ENCODE assay signal across 8 mouse cellular contexts in the genomic region with DNA sequence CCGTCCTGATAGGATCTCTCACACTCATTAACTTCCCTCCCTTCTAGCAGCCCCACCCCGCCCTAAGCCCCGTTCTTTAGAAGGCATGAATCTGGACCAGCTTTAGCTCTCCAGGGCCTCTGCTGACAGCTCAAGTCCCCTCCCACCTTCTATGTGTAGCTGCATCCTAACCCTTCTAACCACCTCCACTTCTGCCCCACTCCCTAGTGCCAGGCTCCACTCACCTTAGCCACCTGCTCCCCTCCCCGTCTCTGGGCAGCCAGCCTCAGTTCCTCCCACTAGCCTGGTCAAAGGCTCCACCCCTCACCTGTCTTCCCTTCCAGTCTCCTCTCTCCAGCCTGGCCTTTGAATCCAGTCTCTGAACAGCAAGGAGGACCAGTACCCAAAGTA. TPM values are rescaled to one million over a fixed set of nuclear protein-coding genes. Genes with fewer than 3 reads are reported as not detected.
A peak's percentile ranks its signal among the peaks of the same experiment; 100 is the strongest.
DNase-seq lines count a peak whose midpoint lies in the region; ATAC-seq and TF ChIP-seq lines count a peak whose summit lies in the region.

No protein-coding gene starts in this region.

- 0 out of 2 replicates have a peak overlapping the region, but pooled peaks have one; percentile 13 for H3K9ac ChIP-seq in forebrain, embryonic 14.5 days (ENCODE audit: low read length)
- no peak overlapping the region for H3K9ac ChIP-seq in forebrain, postnatal 0 days
- H3K9ac ChIP-seq in kidney, embryonic 15.5 days, result 0 out of 2 replicates have a peak overlapping the region, but pooled peaks have one; percentile 83

- H3K36me3 ChIP-seq in forebrain, embryonic 14.5 days (ENCODE audit: control insufficient read depth, insufficient read depth, low read length), result peaks cover 43% of the 10 kb centered on the region
- H3K36me3 ChIP-seq in forebrain, postnatal 0 days (ENCODE audit: insufficient read depth), result peaks cover 36% of the 10 kb centered on the region
- peaks cover 46% of the 10 kb centered on the region for H3K36me3 ChIP-seq in megakaryocyte, embryonic 14.5 days (replicated peaks; ENCODE audit: low read length)
- H3K36me3 ChIP-seq in kidney, embryonic 15.5 days, result peaks cover 39% of the 10 kb centered on the region
- 0 out of 2 replicates have a peak, but pooled peaks cover 2% of the 10 kb centered on the region for H3K36me3 ChIP-seq in splenic B cell, adult 2 months (ENCODE audit: control insufficient read depth, insufficient read depth, low read length, poor library complexity, severe bottlenecking)

- ATAC-seq in forebrain, embryonic 14.5 days, result no peak
- no peak for ATAC-seq in forebrain, postnatal 0 days
- no peak for ATAC-seq in megakaryocyte, adult 5-6 weeks (ENCODE audit: poor library complexity, severe bottlenecking)
- ATAC-seq in kidney, embryonic 15.5 days (replicated peaks; ENCODE audit: low FRiP score), result no peak
- no peak for ATAC-seq in erythroid progenitor cell, adult 5-6 weeks (replicated peaks; ENCODE audit: low FRiP score, poor library complexity, severe bottlenecking)

- H3K4me3 ChIP-seq in forebrain, embryonic 14.5 days (ENCODE audit: low read depth, low read length), result no peak overlapping the region
- no peak overlapping the region for H3K4me3 ChIP-seq in forebrain, postnatal 0 days (ENCODE audit: low read depth, low read length)
- peak overlapping the region; percentile 98 for H3K4me3 ChIP-seq in megakaryocyte, embryonic 14.5 days (replicated peaks)
- H3K4me3 ChIP-seq in kidney, embryonic 15.5 days (replicated peaks), result peak overlapping the region; percentile 92; the same call in 1 of the 2 replicates

- H3K9me3 ChIP-seq in forebrain, embryonic 14.5 days (replicated peaks; ENCODE audit: control insufficient read depth, low read length), result no peaks in the 10 kb centered on the region
- no peaks in the 10 kb centered on the region for H3K9me3 ChIP-seq in forebrain, postnatal 0 days (ENCODE audit: low read length)
- no peaks in the 10 kb centered on the region for H3K9me3 ChIP-seq in megakaryocyte, embryonic 14.5 days
- H3K9me3 ChIP-seq in kidney, embryonic 15.5 days (replicated peaks), result no peaks in the 10 kb centered on the region

- WGBS in forebrain, embryonic 14.5 days, result 73% methylated on average over 4 of the region's 4 CpGs
- 80% methylated on average over 4 of the region's 4 CpGs for WGBS in forebrain, postnatal 0 days
- 52% methylated on average over 4 of the region's 4 CpGs for WGBS in kidney, embryonic 15.5 days

- no peak for TF ChIP-seq CTCF in forebrain, postnatal 0 days (IDR thresholded peaks at IDR 0.05; ENCODE audit: low read depth)

- H3K27me3 ChIP-seq in forebrain, embryonic 14.5 days (replicated peaks; ENCODE audit: control insufficient read depth, insufficient read depth, low read length), result no peaks in the 10 kb centered on the region
- no peaks in the 10 kb centered on the region for H3K27me3 ChIP-seq in forebrain, postnatal 0 days (ENCODE audit: insufficient read depth, low read length)
- H3K27me3 ChIP-seq in megakaryocyte, embryonic 14.5 days (replicated peaks), result no peaks in the 10 kb centered on the region
- no peaks in the 10 kb centered on the region for H3K27me3 ChIP-seq in kidney, embryonic 15.5 days
- no peaks in the 10 kb centered on the region for H3K27me3 ChIP-seq in splenic B cell, adult 2 months (ENCODE audit: control insufficient read depth, insufficient read depth, low read length, poor library complexity, severe bottlenecking)

- no peak for DNase-seq in forebrain, embryonic 14.5 days (ENCODE audit: low spot score)
- no peak for DNase-seq in forebrain, postnatal 0 days
- peak; percentile 12 for DNase-seq in splenic B cell, adult 2 months (ENCODE audit: low read depth, low spot score)
- DNase-seq in layer of hippocampus, postnatal 14 days (ENCODE audit: low spot score in 2 of 2), result no peak

- no peak overlapping the region for H3K4me2 ChIP-seq in forebrain, embryonic 14.5 days (ENCODE audit: low read length)
- H3K4me2 ChIP-seq in forebrain, postnatal 0 days (ENCODE audit: low read depth), result no peak overlapping the region
- peak overlapping the region; percentile 76 for H3K4me2 ChIP-seq in kidney, embryonic 15.5 days

- H3K4me1 ChIP-seq in forebrain, embryonic 14.5 days (ENCODE audit: control insufficient read depth, insufficient read depth, low read length), result peaks cover 13% of the 10 kb centered on the region
- H3K4me1 ChIP-seq in forebrain, postnatal 0 days (ENCODE audit: insufficient read depth), result peaks cover 11% of the 10 kb centered on the region; the same call in 1 of the 2 replicates
- H3K4me1 ChIP-seq in megakaryocyte, embryonic 14.5 days, result peaks cover 76% of the 10 kb centered on the region
- peaks cover 41% of the 10 kb centered on the region for H3K4me1 ChIP-seq in kidney, embryonic 15.5 days

- no peak overlapping the region for H3K27ac ChIP-seq in forebrain, embryonic 14.5 days (ENCODE audit: low read depth, low read length)
- no peak overlapping the region for H3K27ac ChIP-seq in forebrain, postnatal 0 days (ENCODE audit: low read depth, low read length)
- H3K27ac ChIP-seq in kidney, embryonic 15.5 days, result peak overlapping the region; percentile 83

RNA-seq across cellular contexts. Expression of gene Ppp5c, which starts 2.2 kb away (rescaled TPM):
- 112 and 115 TPM in 2 replicates for polyA plus RNA-seq in forebrain, embryonic 14.5 days (2014; fragmentation: Nextera tagmentation; extraction: Ambion mirVana)
- 56.6 and 65.7 TPM in 2 replicates for total RNA-seq in forebrain, postnatal 0 days (2014; rRNA removed)
- polyA plus RNA-seq in forebrain, postnatal 0 days (2015; fragmentation: Nextera tagmentation; extraction: Ambion mirVana), result 129 and 137 TPM in 2 replicates
- polyA plus RNA-seq in megakaryocyte, embryonic 14.5 days (2012; ENCODE audit: insufficient read depth, low replicate concordance), result 55.6 and 70.0 TPM in 2 replicates
- 39.9 and 51.4 TPM in 2 replicates for total RNA-seq in megakaryocyte, adult 5-6 weeks (2015)
- total RNA-seq in megakaryocyte, adult 5-6 weeks (2017), result 31.6 and 33.1 TPM in 2 replicates
- 110 and 115 TPM in 2 replicates for polyA plus RNA-seq in kidney, embryonic 15.5 days (2015; fragmentation: Nextera tagmentation; extraction: Ambion mirVana)
- 100 to 1,000 TPM; 149 to 163 TPM for total RNA-seq in layer of hippocampus, postnatal 14 days (2021)
- total RNA-seq in erythroid progenitor cell, adult 5-6 weeks (2015; ENCODE audit: low replicate concordance), result 22.6 and 26.3 TPM in 2 replicates
- total RNA-seq in erythroid progenitor cell, adult 5-6 weeks (2017; ENCODE audit: low replicate concordance), result 20.7 and 20.9 TPM in 2 replicates

RNA-seq across cellular contexts. Expression of gene Ccdc8, which starts 33.0 kb away (rescaled TPM):
- polyA plus RNA-seq in forebrain, embryonic 14.5 days (2014; fragmentation: Nextera tagmentation; extraction: Ambion mirVana), result 3.4 and 3.7 TPM in 2 replicates
- 4.0 and 5.2 TPM in 2 replicates for total RNA-seq in forebrain, postnatal 0 days (2014; rRNA removed)
- polyA plus RNA-seq in forebrain, postnatal 0 days (2015; fragmentation: Nextera tagmentation; extraction: Ambion mirVana), result 1.5 and 2.0 TPM in 2 replicates
- 2.9 and 5.3 TPM in 2 replicates for polyA plus RNA-seq in megakaryocyte, embryonic 14.5 days (2012; ENCODE audit: insufficient read depth, low replicate concordance)
- total RNA-seq in megakaryocyte, adult 5-6 weeks (2015), result 0.02 and 0.07 TPM in 2 replicates
- 0.40 and 0.69 TPM in 2 replicates for total RNA-seq in megakaryocyte, adult 5-6 weeks (2017)
- polyA plus RNA-seq in kidney, embryonic 15.5 days (2015; fragmentation: Nextera tagmentation; extraction: Ambion mirVana), result 35.7 and 41.2 TPM in 2 replicates
- 1 to 10 TPM; 3.0 to 3.1 TPM for total RNA-seq in layer of hippocampus, postnatal 14 days (2021)
- not detected in 2 replicates for total RNA-seq in erythroid progenitor cell, adult 5-6 weeks (2015; ENCODE audit: low replicate concordance)
- not detected in 2 replicates for total RNA-seq in erythroid progenitor cell, adult 5-6 weeks (2017; ENCODE audit: low replicate concordance)

RNA-seq across cellular contexts. Expression of gene Hif3a, which starts 36.7 kb away (rescaled TPM):
- 2.8 and 5.7 TPM in 2 replicates for polyA plus RNA-seq in forebrain, embryonic 14.5 days (2014; fragmentation: Nextera tagmentation; extraction: Ambion mirVana)
- total RNA-seq in forebrain, postnatal 0 days (2014; rRNA removed), result 7.2 and 12.2 TPM in 2 replicates
- 1.1 and 2.0 TPM in 2 replicates for polyA plus RNA-seq in forebrain, postnatal 0 days (2015; fragmentation: Nextera tagmentation; extraction: Ambion mirVana)
- 3.3 and 5.6 TPM in 2 replicates for polyA plus RNA-seq in megakaryocyte, embryonic 14.5 days (2012; ENCODE audit: insufficient read depth, low replicate concordance)
- total RNA-seq in megakaryocyte, adult 5-6 weeks (2015), result 0.11 and 0.25 TPM in 2 replicates
- total RNA-seq in megakaryocyte, adult 5-6 weeks (2017), result 0.24 TPM in 1 of 2 replicates, not detected in the other
- polyA plus RNA-seq in kidney, embryonic 15.5 days (2015; fragmentation: Nextera tagmentation; extraction: Ambion mirVana), result 18.4 and 22.5 TPM in 2 replicates
- 10 to 100 TPM; 13.7 to 18.7 TPM for total RNA-seq in layer of hippocampus, postnatal 14 days (2021)
- 1.4 TPM in 1 of 2 replicates, not detected in the other for total RNA-seq in erythroid progenitor cell, adult 5-6 weeks (2015; ENCODE audit: low replicate concordance)
- 0.13 TPM in 1 of 2 replicates, not detected in the other for total RNA-seq in erythroid progenitor cell, adult 5-6 weeks (2017; ENCODE audit: low replicate concordance)

RNA-seq across cellular contexts. Expression of gene Gm42372, which starts 42.6 kb away (rescaled TPM):
- 3.8 and 3.9 TPM in 2 replicates for polyA plus RNA-seq in forebrain, embryonic 14.5 days (2014; fragmentation: Nextera tagmentation; extraction: Ambion mirVana)
- total RNA-seq in forebrain, postnatal 0 days (2014; rRNA removed), result 34.9 and 40.0 TPM in 2 replicates
- 4.0 and 5.9 TPM in 2 replicates for polyA plus RNA-seq in forebrain, postnatal 0 days (2015; fragmentation: Nextera tagmentation; extraction: Ambion mirVana)
- polyA plus RNA-seq in megakaryocyte, embryonic 14.5 days (2012; ENCODE audit: insufficient read depth, low replicate concordance), result 0.06 and 1.4 TPM in 2 replicates
- 0.18 TPM in 1 of 2 replicates, not detected in the other for total RNA-seq in megakaryocyte, adult 5-6 weeks (2015)
- 0.04 and 0.11 TPM in 2 replicates for total RNA-seq in megakaryocyte, adult 5-6 weeks (2017)
- 0.23 and 0.31 TPM in 2 replicates for polyA plus RNA-seq in kidney, embryonic 15.5 days (2015; fragmentation: Nextera tagmentation; extraction: Ambion mirVana)
- total RNA-seq in layer of hippocampus, postnatal 14 days (2021), result 10 to 100 TPM; 46.2 to 49.3 TPM
- 0.72 TPM in 1 of 2 replicates, not detected in the other for total RNA-seq in erythroid progenitor cell, adult 5-6 weeks (2015; ENCODE audit: low replicate concordance)
- total RNA-seq in erythroid progenitor cell, adult 5-6 weeks (2017; ENCODE audit: low replicate concordance), result 0.13 and 0.53 TPM in 2 replicates

RNA-seq across cellular contexts. Expression of gene Psg16, which starts 48.3 kb away (rescaled TPM):
- polyA plus RNA-seq in forebrain, embryonic 14.5 days (2014; fragmentation: Nextera tagmentation; extraction: Ambion mirVana), result 1.6 and 2.1 TPM in 2 replicates
- 2.3 and 5.1 TPM in 2 replicates for total RNA-seq in forebrain, postnatal 0 days (2014; rRNA removed)
- 3.3 and 5.7 TPM in 2 replicates for polyA plus RNA-seq in forebrain, postnatal 0 days (2015; fragmentation: Nextera tagmentation; extraction: Ambion mirVana)
- not detected in 2 replicates for polyA plus RNA-seq in megakaryocyte, embryonic 14.5 days (2012; ENCODE audit: insufficient read depth, low replicate concordance)
- 0.04 TPM in 1 of 2 replicates, not detected in the other for total RNA-seq in megakaryocyte, adult 5-6 weeks (2015)
- total RNA-seq in megakaryocyte, adult 5-6 weeks (2017), result 0.28 TPM in 1 of 2 replicates, not detected in the other
- polyA plus RNA-seq in kidney, embryonic 15.5 days (2015; fragmentation: Nextera tagmentation; extraction: Ambion mirVana), result 0.09 and 0.13 TPM in 2 replicates
- total RNA-seq in layer of hippocampus, postnatal 14 days (2021), result 1 to 10 TPM; 3.4 TPM
- 0.72 TPM in 1 of 2 replicates, not detected in the other for total RNA-seq in erythroid progenitor cell, adult 5-6 weeks (2015; ENCODE audit: low replicate concordance)
- not detected in 2 replicates for total RNA-seq in erythroid progenitor cell, adult 5-6 weeks (2017; ENCODE audit: low replicate concordance)

Comparison
In these comparisons a context has a peak if more than half of its experiments do, and no peak if none do; other contexts are left out.
1. H3K4me3 ChIP-seq: peak in megakaryocyte, embryonic 14.5 days (single experiment) and kidney, embryonic 15.5 days (single experiment); none in forebrain, embryonic 14.5 days (single experiment) and forebrain, postnatal 0 days (single experiment).